ENCODE assay signal across 10 mouse cellular contexts in genomic region chr15:61108957-61109356, GRCm38 (mm10).
DNase-seq lines count a peak whose midpoint lies in the region; ATAC-seq and TF ChIP-seq lines count a peak whose summit lies in the region.
"Had no signal": no experiment of that assay in that cellular context is flagged by ENCODE, and none has a peak within 500 bp of the region (broad histone marks: within the 10 kb centered on the region; RNA-seq: fewer than 3 reads in every experiment).

No protein-coding gene starts in this region.

- H3K9me3 ChIP-seq in hindbrain, embryonic 10.5 days, result no peaks in the 10 kb centered on the region
- no peaks in the 10 kb centered on the region for H3K9me3 ChIP-seq in hindbrain, embryonic 13.5 days
- H3K9me3 ChIP-seq in embryonic facial prominence, embryonic 13.5 days, result no peaks in the 10 kb centered on the region
- H3K9me3 ChIP-seq in limb, embryonic 12.5 days, result no peaks in the 10 kb centered on the region
- H3K9me3 ChIP-seq: megakaryocyte, embryonic 14.5 days had no signal

- H3K9ac ChIP-seq in hindbrain, embryonic 13.5 days, result no peak overlapping the region
- H3K9ac ChIP-seq in embryonic facial prominence, embryonic 13.5 days, result no peak overlapping the region
- no peak overlapping the region for H3K9ac ChIP-seq in limb, embryonic 12.5 days (replicated peaks)

- H3K4me3 ChIP-seq in hindbrain, embryonic 10.5 days, result no peak overlapping the region
- H3K4me3 ChIP-seq in hindbrain, embryonic 13.5 days, result no peak overlapping the region
- no peak overlapping the region for H3K4me3 ChIP-seq in embryonic facial prominence, embryonic 13.5 days
- H3K4me3 ChIP-seq in limb, embryonic 12.5 days (replicated peaks), result no peak overlapping the region
- H3K4me3 ChIP-seq: megakaryocyte, embryonic 14.5 days had no signal

- peak overlapping the region; percentile 69 for H3K27ac ChIP-seq in hindbrain, embryonic 10.5 days
- no peak overlapping the region for H3K27ac ChIP-seq in hindbrain, embryonic 13.5 days
- peak overlapping the region; percentile 74 for H3K27ac ChIP-seq in embryonic facial prominence, embryonic 13.5 days
- peak overlapping the region; percentile 36; the same call in 1 of the 2 replicates for H3K27ac ChIP-seq in limb, embryonic 12.5 days

- ATAC-seq in hindbrain, embryonic 13.5 days (ENCODE audit: low FRiP score), result no peak
- ATAC-seq in embryonic facial prominence, embryonic 13.5 days (ENCODE audit: insufficient number of reproducible peaks, insufficient read depth, low FRiP score, low TSS enrichment, low read depth), result no peak
- ATAC-seq in limb, embryonic 12.5 days (ENCODE audit: insufficient number of reproducible peaks, insufficient read depth, low FRiP score, low TSS enrichment, low read depth), result 0 out of 2 replicates have a peak, but pooled peaks have one; percentile 42

- TF ChIP-seq POLR2A in brain, embryonic 14.5 days (IDR thresholded peaks at IDR 0.05; ENCODE audit: borderline replicate concordance, extremely low read depth, insufficient read depth, insufficient read length, poor library complexity, severe bottlenecking), result no peak

- no peak for DNase-seq in hindbrain, embryonic 10.5 days (ENCODE audit: low spot score)
- peak; percentile 64 for DNase-seq in brain, embryonic 14.5 days (ENCODE audit: low read depth)
- no peak for DNase-seq in thymus, adult 18-20 months
- no peak for DNase-seq in layer of hippocampus, postnatal 10 days (ENCODE audit: low spot score in 2 of 2)
- DNase-seq: gastrocnemius, postnatal 14 days had no signal

- peaks cover 13% of the 10 kb centered on the region for H3K4me1 ChIP-seq in hindbrain, embryonic 10.5 days (replicated peaks)
- peaks cover 6% of the 10 kb centered on the region for H3K4me1 ChIP-seq in hindbrain, embryonic 13.5 days (replicated peaks)
- peaks cover 14% of the 10 kb centered on the region for H3K4me1 ChIP-seq in embryonic facial prominence, embryonic 13.5 days
- H3K4me1 ChIP-seq in limb, embryonic 12.5 days (replicated peaks), result peaks cover 13% of the 10 kb centered on the region; the same call in 1 of the 2 replicates

- H3K36me3 ChIP-seq in hindbrain, embryonic 10.5 days, result no peaks in the 10 kb centered on the region
- no peaks in the 10 kb centered on the region for H3K36me3 ChIP-seq in hindbrain, embryonic 13.5 days
- H3K36me3 ChIP-seq in embryonic facial prominence, embryonic 13.5 days, result no peaks in the 10 kb centered on the region
- no peaks in the 10 kb centered on the region for H3K36me3 ChIP-seq in limb, embryonic 12.5 days

- no peaks in the 10 kb centered on the region for H3K27me3 ChIP-seq in hindbrain, embryonic 10.5 days (ENCODE audit: insufficient read depth, poor library complexity, severe bottlenecking)
- no peaks in the 10 kb centered on the region for H3K27me3 ChIP-seq in hindbrain, embryonic 13.5 days
- no peaks in the 10 kb centered on the region for H3K27me3 ChIP-seq in embryonic facial prominence, embryonic 13.5 days
- no peaks in the 10 kb centered on the region for H3K27me3 ChIP-seq in limb, embryonic 12.5 days
- H3K27me3 ChIP-seq: CH12.LX; megakaryocyte, embryonic 14.5 days had no signal

- H3K4me2 ChIP-seq in hindbrain, embryonic 13.5 days, result no peak overlapping the region
- no peak overlapping the region for H3K4me2 ChIP-seq in embryonic facial prominence, embryonic 13.5 days
- H3K4me2 ChIP-seq in limb, embryonic 12.5 days, result no peak overlapping the region

- TF ChIP-seq CTCF in brain, embryonic 14.5 days (IDR thresholded peaks at IDR 0.05; ENCODE audit: borderline replicate concordance, extremely low read depth, insufficient read depth, insufficient read length), result no peak

- 41% methylated on average over 2 of the region's 2 CpGs for WGBS in hindbrain, embryonic 10.5 days
- WGBS in hindbrain, embryonic 13.5 days, result 40% methylated on average over 2 of the region's 2 CpGs
- WGBS in embryonic facial prominence, embryonic 13.5 days, result 28% methylated on average over 2 of the region's 2 CpGs
- WGBS in limb, embryonic 12.5 days, result 23% methylated on average over 2 of the region's 2 CpGs
